Comparison of ENCODE assay signal across 32 mouse cellular contexts in the genomic region with DNA sequence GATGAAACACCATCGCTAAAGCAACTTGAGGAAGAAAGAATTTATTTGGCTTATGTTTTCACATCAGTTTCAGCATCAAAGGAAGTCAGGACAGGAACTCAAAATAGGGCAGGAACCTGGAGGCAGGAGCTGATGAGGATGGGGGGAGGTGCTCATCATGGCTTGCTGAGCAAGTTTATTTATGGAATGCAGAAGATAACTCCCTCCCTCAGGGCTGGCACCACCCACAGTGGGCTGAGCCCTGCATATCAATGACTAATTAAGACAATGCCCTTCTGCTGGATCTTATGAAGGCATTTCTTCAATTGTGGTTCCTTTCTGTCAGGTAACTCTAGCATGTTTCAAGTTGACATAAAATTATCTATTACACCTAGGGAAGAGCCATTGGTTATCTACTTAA. TPM values are rescaled to one million over a fixed set of nuclear protein-coding genes. Genes with fewer than 3 reads are reported as not detected.
DNase-seq lines count a peak whose midpoint lies in the region; ATAC-seq and TF ChIP-seq lines count a peak whose summit lies in the region.
"Had no signal": no experiment of that assay in that cellular context is flagged by ENCODE, and none has a peak within 500 bp of the region (broad histone marks: within the 10 kb centered on the region; RNA-seq: fewer than 3 reads in every experiment).

No protein-coding gene starts in this region.

- WGBS in liver, embryonic 12.5 days (ENCODE audit: insufficient replicate concordance) = 81% methylated on average over 1 of the region's 1 CpGs
- 82% methylated on average over 1 of the region's 1 CpGs for WGBS in kidney, embryonic 16.5 days

- H3K27me3 ChIP-seq in MEL (ENCODE audit: control insufficient read depth in 1 of 2, insufficient read depth in 2 of 2, low read length in 2 of 2) = no peaks in the 10 kb centered on the region
- no peaks in the 10 kb centered on the region for H3K27me3 ChIP-seq in liver, embryonic 12.5 days (replicated peaks)
- no peaks in the 10 kb centered on the region for H3K27me3 ChIP-seq in kidney, embryonic 16.5 days (ENCODE audit: insufficient read depth, low read length)
- H3K27me3 ChIP-seq: embryonic facial prominence, embryonic 13.5 days; forebrain, embryonic 12.5 days; hindbrain, embryonic 12.5 days; intestine, embryonic 15.5 days; limb, embryonic 13.5 days; midbrain, embryonic 12.5 days; neural tube, embryonic 13.5 days; Patski had no signal

- TF ChIP-seq POLR2A in MEL (IDR thresholded peaks at IDR 0.05; ENCODE audit: control insufficient read depth in 1 of 2, insufficient read depth in 1 of 2, low read depth in 1 of 2, low read length in 2 of 2, poor library complexity in 1 of 2) = no peak

- H3K4me1 ChIP-seq in MEL (ENCODE audit: control insufficient read depth in 1 of 2, insufficient read depth in 2 of 2, low read length in 2 of 2) = no peaks in the 10 kb centered on the region
- H3K4me1 ChIP-seq in liver, embryonic 12.5 days = peaks cover 9% of the 10 kb centered on the region
- H3K4me1 ChIP-seq in kidney, embryonic 16.5 days (ENCODE audit: insufficient read depth, low read length) = no peaks in the 10 kb centered on the region
- H3K4me1 ChIP-seq: embryonic facial prominence, embryonic 13.5 days; forebrain, embryonic 12.5 days; hindbrain, embryonic 12.5 days; intestine, embryonic 15.5 days; limb, embryonic 13.5 days; midbrain, embryonic 12.5 days; neural tube, embryonic 13.5 days had no signal

- H3K9ac ChIP-seq in MEL (ENCODE audit: control insufficient read depth, low read depth, low read length, poor library complexity, severe bottlenecking) = no peak overlapping the region
- no peak overlapping the region for H3K9ac ChIP-seq in liver, embryonic 12.5 days
- H3K9ac ChIP-seq in kidney, embryonic 16.5 days (replicated peaks; ENCODE audit: low read length) = no peak overlapping the region
- H3K9ac ChIP-seq: embryonic facial prominence, embryonic 13.5 days; forebrain, embryonic 12.5 days; forebrain, postnatal 0 days; hindbrain, embryonic 12.5 days; intestine, embryonic 15.5 days; limb, embryonic 13.5 days; midbrain, embryonic 12.5 days; neural tube, embryonic 13.5 days had no signal

- peak; percentile 84 for ATAC-seq in liver, embryonic 12.5 days
- 0 out of 2 replicates have a peak, but pooled peaks have one; percentile 40 for ATAC-seq in megakaryocyte, adult 5-6 weeks (ENCODE audit: poor library complexity, severe bottlenecking)
- ATAC-seq in kidney, embryonic 16.5 days (ENCODE audit: low FRiP score, low TSS enrichment) = no peak
- ATAC-seq: forebrain, postnatal 0 days; hindbrain, postnatal 0 days; intestine, embryonic 15.5 days; Patski had no signal

- H3K4me2 ChIP-seq in liver, embryonic 12.5 days = no peak overlapping the region
- H3K4me2 ChIP-seq in kidney, embryonic 16.5 days (replicated peaks; ENCODE audit: low read depth, low read length) = no peak overlapping the region
- H3K4me2 ChIP-seq: embryonic facial prominence, embryonic 13.5 days; forebrain, embryonic 12.5 days; hindbrain, embryonic 12.5 days; intestine, embryonic 15.5 days; limb, embryonic 13.5 days; midbrain, embryonic 12.5 days; neural tube, embryonic 13.5 days had no signal

- no peak for TF ChIP-seq EP300 in MEL (IDR thresholded peaks at IDR 0.05; ENCODE audit: low read depth in 1 of 2, low read length in 2 of 2)

- no peak for TF ChIP-seq CTCF in MEL (IDR thresholded peaks at IDR 0.05 in 2 of 3, conservative IDR thresholded peaks at IDR 0.05 in 1 of 3; ENCODE audit: control insufficient read depth in 1 of 3, insufficient read depth in 1 of 3, low read depth in 2 of 3, low read length in 3 of 3, poor library complexity in 1 of 3, severe bottlenecking in 1 of 3)

- H3K36me3 ChIP-seq in MEL (ENCODE audit: control insufficient read depth in 1 of 2, insufficient read depth in 2 of 2, low read length in 2 of 2) = peaks cover 0 to 43% of the 10 kb centered on the region in 2 experiments
- peaks cover 67% of the 10 kb centered on the region for H3K36me3 ChIP-seq in liver, embryonic 12.5 days
- H3K36me3 ChIP-seq in kidney, embryonic 16.5 days (ENCODE audit: insufficient read depth, low read length) = peaks cover 48% of the 10 kb centered on the region

- H3K4me3 ChIP-seq in MEL (ENCODE audit: control insufficient read depth in 1 of 2, insufficient read depth in 1 of 2, low read depth in 2 of 2, low read length in 2 of 2) = no peak overlapping the region
- H3K4me3 ChIP-seq in liver, embryonic 12.5 days = no peak overlapping the region
- no peak overlapping the region for H3K4me3 ChIP-seq in kidney, embryonic 16.5 days (ENCODE audit: low read length)
- H3K4me3 ChIP-seq: embryonic facial prominence, embryonic 13.5 days; erythroblast, embryonic 14.5 days; forebrain, embryonic 12.5 days; hindbrain, embryonic 12.5 days; intestine, embryonic 15.5 days; limb, embryonic 13.5 days; midbrain, embryonic 12.5 days; myocyte; neural tube, embryonic 13.5 days had no signal

- no peaks in the 10 kb centered on the region for H3K79me2 ChIP-seq in MEL (ENCODE audit: control insufficient read depth, insufficient read depth, low read length, poor library complexity)

- no peak overlapping the region for H3K27ac ChIP-seq in MEL (ENCODE audit: control insufficient read depth, low read depth, low read length)
- H3K27ac ChIP-seq in liver, embryonic 12.5 days = no peak overlapping the region
- no peak overlapping the region for H3K27ac ChIP-seq in kidney, embryonic 16.5 days (ENCODE audit: low read length)
- H3K27ac ChIP-seq: embryonic facial prominence, embryonic 13.5 days; forebrain, embryonic 12.5 days; hindbrain, embryonic 12.5 days; hindbrain, postnatal 0 days; intestine, embryonic 15.5 days; limb, embryonic 13.5 days; macrophage; midbrain, embryonic 12.5 days; neural tube, embryonic 13.5 days had no signal

- peak; percentile 54 for DNase-seq in MEL (ENCODE audit: low read depth, low spot score)
- DNase-seq in c-Kit-positive CD71-positive TER-119-positive erythroid progenitor cells, embryonic 14.5 days (ENCODE audit: low spot score) = peak; percentile 29
- DNase-seq in cerebellum, postnatal 36 days = no peak
- no peak for DNase-seq in natural killer cell, adult 2 months (ENCODE audit: low spot score in 2 of 2)
- DNase-seq in frontal cortex, postnatal 10 days (ENCODE audit: low spot score in 2 of 2) = no peak
- DNase-seq: adrenal gland, postnatal 25 days; cerebellum, adult 8-10 months; cerebellum, postnatal 25 days; forebrain, postnatal 0 days; gastrocnemius, postnatal 14 days; heart, postnatal 36 days; kidney, adult 8-10 months; kidney, postnatal 10 days; lung, adult 2 months; lung, postnatal 10 days; right cerebral cortex, postnatal 4 days had no signal

- no peak for TF ChIP-seq RAD21 in MEL (IDR thresholded peaks at IDR 0.05; ENCODE audit: low read depth, low read length)

- H3K9me3 ChIP-seq in MEL (replicated peaks; ENCODE audit: insufficient read depth, low read length) = no peaks in the 10 kb centered on the region
- no peaks in the 10 kb centered on the region for H3K9me3 ChIP-seq in liver, embryonic 12.5 days (replicated peaks)
- no peaks in the 10 kb centered on the region for H3K9me3 ChIP-seq in kidney, embryonic 16.5 days (ENCODE audit: low read length)
- H3K9me3 ChIP-seq: embryonic facial prominence, embryonic 13.5 days; forebrain, embryonic 12.5 days; G1E; hindbrain, embryonic 12.5 days; intestine, embryonic 15.5 days; limb, embryonic 13.5 days; midbrain, embryonic 12.5 days; neural tube, embryonic 13.5 days had no signal

TF ChIP-seq in MEL, 35 proteins besides CTCF, POLR2A, EP300 and RAD21 (continues in another document):
- TF ChIP-seq HCFC1 (IDR thresholded peaks at IDR 0.05; ENCODE audit: low read depth, low read length) (no peak), USF2 (IDR thresholded peaks at IDR 0.05; ENCODE audit: borderline replicate concordance in 1 of 2, insufficient read depth in 1 of 2, low read depth in 1 of 2, low read length in 2 of 2) (no peak), SIN3A (IDR thresholded peaks at IDR 0.05; ENCODE audit: low read length) (no peak), ELF1 (IDR thresholded peaks at IDR 0.05; ENCODE audit: low read depth, low read length) (no peak), MEF2A (IDR thresholded peaks at IDR 0.05; ENCODE audit: extremely low read depth, insufficient replicate concordance, low read depth, low read length, poor library complexity, severe bottlenecking) (no peak)

RNA-seq across cellular contexts. Expression of a gene that starts 13.8 kb away (rescaled TPM):
- 18.1 and 23.2 TPM in 2 replicates for total RNA-seq in MEL (2012; rRNA removed)
- polyA plus RNA-seq in MEL (2012; ENCODE audit: insufficient read depth in 1 of 2, insufficient read length in 2 of 2, low read depth in 1 of 2, low replicate concordance in 2 of 2, missing spikeins in 1 of 2) = 10 to 100 TPM; 37.1 to 90.1 TPM
- 29.6 and 30.5 TPM in 2 replicates for polyA plus RNA-seq in liver, embryonic 12.5 days (2016; fragmentation: Nextera tagmentation; extraction: Ambion mirVana)
- 59.1 and 65.9 TPM in 2 replicates for total RNA-seq in megakaryocyte, adult 5-6 weeks (2015)
- total RNA-seq in megakaryocyte, adult 5-6 weeks (2017) = 57.1 and 58.9 TPM in 2 replicates
- polyA plus RNA-seq in kidney, embryonic 16.5 days (2015; fragmentation: Nextera tagmentation; extraction: Ambion mirVana) = 66.2 and 81.1 TPM in 2 replicates

RNA-seq across cellular contexts. Expression of a gene that starts 20.3 kb away (rescaled TPM):
- 11.1 and 12.0 TPM in 2 replicates for total RNA-seq in MEL (2012; rRNA removed)
- 10 to 100 TPM in 1 of 2 experiments, not detected in 1; 16.7 TPM for polyA plus RNA-seq in MEL (2012; ENCODE audit: insufficient read depth in 1 of 2, insufficient read length in 2 of 2, low read depth in 1 of 2, low replicate concordance in 2 of 2, missing spikeins in 1 of 2)
- polyA plus RNA-seq in liver, embryonic 12.5 days (2016; fragmentation: Nextera tagmentation; extraction: Ambion mirVana) = 27.6 and 29.7 TPM in 2 replicates
- 52.9 and 59.7 TPM in 2 replicates for total RNA-seq in megakaryocyte, adult 5-6 weeks (2015)
- 40.8 and 46.8 TPM in 2 replicates for total RNA-seq in megakaryocyte, adult 5-6 weeks (2017)
- polyA plus RNA-seq in kidney, embryonic 16.5 days (2015; fragmentation: Nextera tagmentation; extraction: Ambion mirVana) = 59.7 and 64.6 TPM in 2 replicates

RNA-seq across cellular contexts. Expression of a gene that starts 45.6 kb away (rescaled TPM):
- 2.9 and 3.9 TPM in 2 replicates for total RNA-seq in MEL (2012; rRNA removed)
- 1 to 10 TPM in 1 of 2 experiments, not detected in 1; 8.3 TPM for polyA plus RNA-seq in MEL (2012; ENCODE audit: insufficient read depth in 1 of 2, insufficient read length in 2 of 2, low read depth in 1 of 2, low replicate concordance in 2 of 2, missing spikeins in 1 of 2)
- polyA plus RNA-seq in liver, embryonic 12.5 days (2016; fragmentation: Nextera tagmentation; extraction: Ambion mirVana) = 0.37 and 0.45 TPM in 2 replicates
- total RNA-seq in megakaryocyte, adult 5-6 weeks (2015) = 3.4 and 7.4 TPM in 2 replicates
- 0.66 and 1.6 TPM in 2 replicates for total RNA-seq in megakaryocyte, adult 5-6 weeks (2017)
- polyA plus RNA-seq in kidney, embryonic 16.5 days (2015; fragmentation: Nextera tagmentation; extraction: Ambion mirVana) = 1.5 and 1.6 TPM in 2 replicates
- polyA plus RNA-seq: G1E had no signal

RNA-seq across cellular contexts. Expression of a gene that starts 45.9 kb away (rescaled TPM):
- 0.23 TPM in 2 replicates for total RNA-seq in MEL (2012; rRNA removed)
- under 1 TPM in 1 of 2 experiments, not detected in 1; 0.24 TPM for polyA plus RNA-seq in MEL (2012; ENCODE audit: insufficient read depth in 1 of 2, insufficient read length in 2 of 2, low read depth in 1 of 2, low replicate concordance in 2 of 2, missing spikeins in 1 of 2)
- polyA plus RNA-seq in liver, embryonic 12.5 days (2016; fragmentation: Nextera tagmentation; extraction: Ambion mirVana) = 0.21 and 0.33 TPM in 2 replicates
- total RNA-seq in megakaryocyte, adult 5-6 weeks (2015) = 1.3 TPM in 1 of 2 replicates, not detected in the other
- 0.55 TPM in 1 of 2 replicates, not detected in the other for total RNA-seq in megakaryocyte, adult 5-6 weeks (2017)
- 0.79 and 1.5 TPM in 2 replicates for polyA plus RNA-seq in kidney, embryonic 16.5 days (2015; fragmentation: Nextera tagmentation; extraction: Ambion mirVana)

Comparison
In these comparisons a context has a peak if more than half of its experiments do, and no peak if none do; other contexts are left out.
1. DNase-seq: peak in MEL (single experiment) and c-Kit-positive CD71-positive TER-119-positive erythroid progenitor cells, embryonic 14.5 days (single experiment); none in cerebellum, postnatal 36 days (0 of 2), natural killer cell, adult 2 months (0 of 2) and frontal cortex, postnatal 10 days (0 of 2).